Mouse (Mus musculus) erythroblast, embryonic 14.5 days (primary cell): ENCODE measurements at regions not wholly inside any gene's neighbourhood (a gene's known extent, or its start where the extent isn't known, plus 50 kb on each side); places are given as distances from the start of the nearest gene placed in this dataset.

Experiments
- H3K27me3 ChIP-seq: 2 replicates; pipeline ENCODE4 v1.6.1; 2012; ENCODE audit warnings: inconsistent platforms; ENCODE audit not compliant: control insufficient read depth
- H3K36me3 ChIP-seq: 2 replicates; pipeline ENCODE4 v1.6.1; 2012; ENCODE audit warnings: mild to moderate bottlenecking, inconsistent platforms; ENCODE audit not compliant: control insufficient read depth
- H3K4me1 ChIP-seq: 2 replicates; pipeline ENCODE4 v1.6.1; 2012; ENCODE audit warnings: inconsistent platforms; ENCODE audit not compliant: control insufficient read depth
- H3K4me3 ChIP-seq: replicated peaks from 2 replicates; pipeline ENCODE3; 2012; ENCODE audit warnings: moderate library complexity, mild to moderate bottlenecking, inconsistent platforms
- H3K9me3 ChIP-seq: 2 replicates; pipeline ENCODE4 v1.6.1; 2012; ENCODE audit warnings: low read length, inconsistent platforms, mixed read lengths; ENCODE audit not compliant: control insufficient read depth
- GATA1 ChIP-seq: IDR thresholded peaks from 2 replicates; pipeline ENCODE4 v1.6.1; 2012; ENCODE audit warnings: low read length, inconsistent platforms, mixed read lengths
- TAL1 ChIP-seq: IDR thresholded peaks from 3 replicates; pipeline ENCODE4 v1.6.1; 2012; ENCODE audit warnings: low read length, inconsistent platforms, mixed read lengths

- no peaks in the 10 kb centered on the region for H3K36me3 ChIP-seq
- no peak for TF ChIP-seq GATA1
- H3K4me3 ChIP-seq = no peak overlapping the region
- H3K4me1 ChIP-seq = no peaks in the 10 kb centered on the region
- H3K27me3 ChIP-seq = no peaks in the 10 kb centered on the region
- H3K9me3 ChIP-seq = no peaks in the 10 kb centered on the region
Observed at GRCm38 (mm10) chr11:111947671-111948070, 834.4 kb upstream of the Sox9 start.

- Histone ChIP-seq H3K4me1 (no peaks in the 10 kb centered on the region), H3K9me3 (no peaks in the 10 kb centered on the region), H3K27me3 (no peaks in the 10 kb centered on the region), H3K36me3 (no peaks in the 10 kb centered on the region), H3K4me3 (no peak overlapping the region)
- TF ChIP-seq GATA1 (no peak), TAL1 (no peak)
Observed at GRCm38 (mm10) chr11:111953421-111953820, 828.6 kb upstream of the Sox9 start.

GRCm38 (mm10) chr11:111957721-111958287 is 824.2 kb upstream of the Sox9 start:
- no peaks in the 10 kb centered on the region for H3K27me3 ChIP-seq
- H3K4me3 ChIP-seq = no peak overlapping the region
- H3K4me1 ChIP-seq = no peaks in the 10 kb centered on the region
- no peaks in the 10 kb centered on the region for H3K36me3 ChIP-seq
- no peak for TF ChIP-seq TAL1
- no peak for TF ChIP-seq GATA1
- no peaks in the 10 kb centered on the region for H3K9me3 ChIP-seq

- no peak for TF ChIP-seq TAL1
- TF ChIP-seq GATA1 = no peak
- Histone ChIP-seq H3K4me3 (no peak overlapping the region), H3K36me3 (no peaks in the 10 kb centered on the region), H3K27me3 (no peaks in the 10 kb centered on the region), H3K9me3 (no peaks in the 10 kb centered on the region), H3K4me1 (no peaks in the 10 kb centered on the region)
Observed at GRCm38 (mm10) chr11:111961047-111961837, 820.8 kb upstream of the Sox9 start.

GRCm38 (mm10) chr11:111961846-111962245 is 820.2 kb upstream of the Sox9 start:
- Histone ChIP-seq H3K36me3 (no peaks in the 10 kb centered on the region), H3K9me3 (no peaks in the 10 kb centered on the region)
- no peak for TF ChIP-seq TAL1
- no peak for TF ChIP-seq GATA1

GRCm38 (mm10) chr11:111964066-111964465 is 818.0 kb upstream of the Sox9 start:
- no peaks in the 10 kb centered on the region for H3K4me1 ChIP-seq
- H3K9me3 ChIP-seq = no peaks in the 10 kb centered on the region
- TF ChIP-seq TAL1 (no peak), GATA1 (no peak)
- H3K4me3 ChIP-seq = no peak overlapping the region
- H3K36me3 ChIP-seq = no peaks in the 10 kb centered on the region
- no peaks in the 10 kb centered on the region for H3K27me3 ChIP-seq

More at GRCm38 (mm10) chr11:111961846-111962245, 820.2 kb upstream of the Sox9 start:
- no peak overlapping the region for H3K4me3 ChIP-seq
- no peaks in the 10 kb centered on the region for H3K27me3 ChIP-seq
- H3K4me1 ChIP-seq = no peaks in the 10 kb centered on the region

GRCm38 (mm10) chr11:111966401-111966800 is 815.6 kb upstream of the Sox9 start:
- H3K9me3 ChIP-seq = no peaks in the 10 kb centered on the region
- no peaks in the 10 kb centered on the region for H3K27me3 ChIP-seq
- no peaks in the 10 kb centered on the region for H3K36me3 ChIP-seq
- no peak overlapping the region for H3K4me3 ChIP-seq
- no peak for TF ChIP-seq GATA1
- TF ChIP-seq TAL1 = no peak
- H3K4me1 ChIP-seq = no peaks in the 10 kb centered on the region

GRCm38 (mm10) chr11:111971001-111971400 is 811.0 kb upstream of the Sox9 start:
- H3K4me3 ChIP-seq = no peak overlapping the region
- no peaks in the 10 kb centered on the region for H3K4me1 ChIP-seq
- no peaks in the 10 kb centered on the region for H3K27me3 ChIP-seq
- TF ChIP-seq GATA1 (no peak), TAL1 (no peak)
- no peaks in the 10 kb centered on the region for H3K9me3 ChIP-seq
- H3K36me3 ChIP-seq = no peaks in the 10 kb centered on the region

GRCm38 (mm10) chr11:111978667-111979066 is 803.4 kb upstream of the Sox9 start:
- Histone ChIP-seq H3K9me3 (peaks cover 3% of the 10 kb centered on the region), H3K4me1 (no peaks in the 10 kb centered on the region), H3K4me3 (no peak overlapping the region), H3K36me3 (no peaks in the 10 kb centered on the region), H3K27me3 (no peaks in the 10 kb centered on the region)
- TF ChIP-seq GATA1 (no peak), TAL1 (no peak)
